Mouse (Mus musculus) ES-Bruce4 (cell line): Measurements from ENCODE around the gene Ap1s2. TPM values are rescaled to one million over a fixed set of nuclear protein-coding genes. Genes with fewer than 3 reads are reported as not detected.

Source experiments
- H3K27ac ChIP-seq: 2 replicates; pipeline ENCODE4 v1.5.1; 2012; ENCODE audit warnings: low read length, inconsistent platforms; ENCODE audit not compliant: insufficient read depth
- H3K27me3 ChIP-seq: 2 replicates; pipeline ENCODE4 v1.6.1; 2012; ENCODE audit warnings: mild to moderate bottlenecking, low read length, inconsistent platforms; ENCODE audit not compliant: control insufficient read depth, poor library complexity, insufficient read depth, severe bottlenecking
- H3K36me3 ChIP-seq: 2 replicates; pipeline ENCODE4 v1.6.1; 2012; ENCODE audit warnings: inconsistent platforms, mild to moderate bottlenecking, low read length, moderate library complexity; ENCODE audit not compliant: control insufficient read depth, poor library complexity, insufficient read depth, severe bottlenecking
- H3K4me1 ChIP-seq: one replicate; pipeline ENCODE4 v1.8.1; 2011; ENCODE audit warnings: low read length; ENCODE audit not compliant: control insufficient read depth, insufficient read depth
- H3K4me3 ChIP-seq: 2 replicates; pipeline ENCODE4 v1.5.1; 2011; ENCODE audit warnings: low read depth, mild to moderate bottlenecking, low read length
- H3K9ac ChIP-seq: 2 replicates; pipeline ENCODE4 v1.6.1; 2012; ENCODE audit warnings: low read depth, mild to moderate bottlenecking, inconsistent platforms; ENCODE audit not compliant: poor library complexity, severe bottlenecking
- H3K9me3 ChIP-seq: replicated peaks from 2 replicates; pipeline ENCODE4 v1.6.1; 2012; ENCODE audit warnings: mild to moderate bottlenecking, low read length, inconsistent platforms; ENCODE audit not compliant: control insufficient read depth, poor library complexity, insufficient read depth, severe bottlenecking
- CTCF ChIP-seq: IDR thresholded peaks from one replicate; pipeline ENCODE4 v1.8.1; 2011; ENCODE audit warnings: low read depth, low read length
- EP300 ChIP-seq: IDR thresholded peaks from 2 replicates; pipeline ENCODE4 v1.6.1; 2011; ENCODE audit warnings: low read depth, low read length; ENCODE audit not compliant: insufficient read depth
- POLR2A ChIP-seq: IDR thresholded peaks from one replicate; pipeline ENCODE4 v1.8.1; 2011; ENCODE audit warnings: low read length; ENCODE audit not compliant: insufficient read depth
- polyA plus RNA-seq: library from polyadenylated mRNA; stranded (reverse); fragments of >200 nt; gene quantifications from 2 replicates; pipeline ENCODE4 v1.2.4, GENCODE M21; 2011; ENCODE audit warnings: low read depth; ENCODE audit not compliant: missing spikeins, insufficient read depth, insufficient read length

Ap1s2 gene
- polyA plus RNA-seq, 1 experiment: 27.1 TPM

GRCm38 (mm10) chrX:163981500-163981899, 72.7 kb downstream of the Ap1s2 start:
- Histone ChIP-seq H3K4me1 (no peaks in the 10 kb centered on the region), H3K27ac (no peak overlapping the region), H3K9ac (no peak overlapping the region), H3K27me3 (no peaks in the 10 kb centered on the region), H3K36me3 (no peaks in the 10 kb centered on the region), H3K4me3 (no peak overlapping the region), H3K9me3 (no peaks in the 10 kb centered on the region)
- TF ChIP-seq POLR2A (no peak), EP300 (no peak), CTCF (no peak)

DNA sequence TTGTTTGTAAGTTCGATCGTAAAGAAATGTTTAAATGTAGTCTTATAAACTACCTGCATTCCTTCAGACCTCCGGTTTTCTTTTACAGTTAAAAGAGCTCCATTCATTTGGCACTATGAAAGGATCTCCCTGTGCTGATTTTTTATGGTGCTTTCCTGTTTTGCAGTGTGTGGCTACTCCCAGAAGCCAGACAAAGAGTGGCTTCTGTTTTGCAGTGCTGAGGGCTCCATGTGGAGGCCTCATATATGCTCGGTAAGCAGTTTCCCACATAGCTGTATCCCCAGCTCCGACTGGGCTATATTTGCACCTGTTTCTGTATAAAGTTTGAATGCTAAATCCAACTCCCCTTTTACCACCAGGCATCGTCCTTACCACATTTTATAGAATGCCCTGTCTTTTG, 73.3 kb downstream of the Ap1s2 start:
- Histone ChIP-seq H3K36me3 (no peaks in the 10 kb centered on the region), H3K4me1 (no peaks in the 10 kb centered on the region), H3K9me3 (no peaks in the 10 kb centered on the region), H3K27me3 (no peaks in the 10 kb centered on the region), H3K9ac (no peak overlapping the region), H3K27ac (no peak overlapping the region), H3K4me3 (no peak overlapping the region)
- TF ChIP-seq EP300: no peak
- TF ChIP-seq POLR2A: no peak
- no peak for TF ChIP-seq CTCF

Other genes starting within 250 kb of the Ap1s2 start
- gene Rnf138rt1, start 147.7 kb upstream of the Ap1s2 start, polyA plus RNA-seq: not detected in 2 replicates
- 70.4 and 71.4 TPM in 2 replicates for gene Zrsr2, start 49.6 kb downstream of the Ap1s2 start, polyA plus RNA-seq
- 4.0 and 4.5 TPM in 2 replicates for gene Car5b, start 119.0 kb downstream of the Ap1s2 start, polyA plus RNA-seq
- gene Siah1b, start 167.5 kb downstream of the Ap1s2 start, polyA plus RNA-seq: 26.2 and 26.4 TPM in 2 replicates
- gene Cltrn, start 179.8 kb downstream of the Ap1s2 start, polyA plus RNA-seq: not detected in 2 replicates
- gene Ace2, start 230.3 kb downstream of the Ap1s2 start, polyA plus RNA-seq: not detected in 2 replicates